ENCODE assay signal across 7 mouse cellular contexts in the genomic region with DNA sequence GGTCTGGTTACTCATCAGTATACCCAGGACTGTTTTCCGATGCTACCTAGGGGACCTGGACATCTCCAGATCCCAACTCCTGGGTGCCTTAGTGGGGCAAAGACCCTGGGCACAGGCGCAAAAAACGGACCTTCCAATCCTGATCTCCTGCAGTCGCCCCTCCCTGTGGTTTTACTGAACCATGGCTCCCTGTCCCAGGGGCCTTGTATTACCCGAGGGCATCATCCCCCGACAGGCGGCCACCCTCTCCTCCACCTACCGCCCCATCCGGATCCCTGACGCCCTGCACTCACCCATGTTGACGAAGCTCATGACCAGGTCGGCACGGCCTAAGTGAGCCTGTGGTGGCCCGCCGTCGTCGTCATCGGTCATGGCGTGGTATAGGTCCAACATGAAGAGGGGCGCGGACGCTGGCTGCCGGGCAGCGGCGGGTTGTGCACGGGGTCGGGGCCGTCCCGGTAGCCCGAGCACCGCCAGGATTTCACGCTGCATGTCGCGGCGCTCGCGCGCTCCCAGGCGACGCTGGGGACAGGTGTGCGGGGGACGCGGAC. TPM values are rescaled to one million over a fixed set of nuclear protein-coding genes. Genes with fewer than 3 reads are reported as not detected.
DNase-seq lines count a peak whose midpoint lies in the region; ATAC-seq and TF ChIP-seq lines count a peak whose summit lies in the region.

No protein-coding gene starts in this region.

- no peak for DNase-seq in testis, postnatal 14 days (ENCODE audit: low spot score)
- peak; percentile 6 for DNase-seq in forebrain, embryonic 14.5 days (ENCODE audit: low spot score)
- DNase-seq in splenic B cell, adult 2 months (ENCODE audit: low read depth, low spot score) = peak; percentile 34
- no peak for DNase-seq in layer of hippocampus, adult 18-20 months (ENCODE audit: low spot score in 2 of 2)

- H3K27me3 ChIP-seq in testis, adult 2 months (ENCODE audit: control insufficient read depth, insufficient read depth, low read length) = no peaks in the 10 kb centered on the region
- peaks cover 40% of the 10 kb centered on the region for H3K27me3 ChIP-seq in forebrain, embryonic 14.5 days (replicated peaks; ENCODE audit: control insufficient read depth, insufficient read depth, low read length)
- peaks cover 59% of the 10 kb centered on the region for H3K27me3 ChIP-seq in liver, embryonic 12.5 days (replicated peaks)
- H3K27me3 ChIP-seq in splenic B cell, adult 2 months (ENCODE audit: control insufficient read depth, insufficient read depth, low read length, poor library complexity, severe bottlenecking) = no peaks in the 10 kb centered on the region

- no peak for TF ChIP-seq CTCF in testis, adult 2 months (IDR thresholded peaks at IDR 0.05; ENCODE audit: control insufficient read depth, insufficient read depth, insufficient replicate concordance, low read depth, low read length)

- H3K9me3 ChIP-seq in forebrain, embryonic 14.5 days (replicated peaks; ENCODE audit: control insufficient read depth, low read length) = no peaks in the 10 kb centered on the region
- H3K9me3 ChIP-seq in liver, embryonic 12.5 days (replicated peaks) = no peaks in the 10 kb centered on the region

- H3K9ac ChIP-seq in forebrain, embryonic 14.5 days (ENCODE audit: low read length) = peak overlapping the region; percentile 43
- H3K9ac ChIP-seq in liver, embryonic 12.5 days = peak overlapping the region; percentile 54; the same call in 1 of the 2 replicates

- H3K4me1 ChIP-seq in testis, adult 2 months (ENCODE audit: control insufficient read depth, insufficient read depth, low read length) = peaks cover 12% of the 10 kb centered on the region
- peaks cover 11% of the 10 kb centered on the region for H3K4me1 ChIP-seq in forebrain, embryonic 14.5 days (ENCODE audit: control insufficient read depth, insufficient read depth, low read length)
- H3K4me1 ChIP-seq in liver, embryonic 12.5 days = peaks cover 19% of the 10 kb centered on the region

- WGBS in forebrain, embryonic 14.5 days = 3% methylated on average over 38 of the region's 43 CpGs
- WGBS in liver, embryonic 12.5 days (ENCODE audit: insufficient replicate concordance) = 3% methylated on average over 43 of the region's 43 CpGs

- H3K27ac ChIP-seq in testis, adult 2 months (ENCODE audit: control insufficient read depth, insufficient read depth, low read depth, low read length) = no peak overlapping the region
- no peak overlapping the region for H3K27ac ChIP-seq in forebrain, embryonic 14.5 days (ENCODE audit: low read depth, low read length)
- H3K27ac ChIP-seq in liver, embryonic 12.5 days = no peak overlapping the region

- H3K4me2 ChIP-seq in forebrain, embryonic 14.5 days (ENCODE audit: low read length) = peak overlapping the region; percentile 82
- peak overlapping the region; percentile 87 for H3K4me2 ChIP-seq in liver, embryonic 12.5 days

- no peak for TF ChIP-seq POLR2A in testis, adult 2 months (IDR thresholded peaks at IDR 0.05; ENCODE audit: control insufficient read depth, low read depth, low read length)

- no peaks in the 10 kb centered on the region for H3K36me3 ChIP-seq in testis, adult 2 months (ENCODE audit: control insufficient read depth, insufficient read depth, low read length)
- peaks cover 3% of the 10 kb centered on the region; the same call in 1 of the 2 replicates for H3K36me3 ChIP-seq in forebrain, embryonic 14.5 days (ENCODE audit: control insufficient read depth, insufficient read depth, low read length)
- no peaks in the 10 kb centered on the region for H3K36me3 ChIP-seq in liver, embryonic 12.5 days
- H3K36me3 ChIP-seq in splenic B cell, adult 2 months (ENCODE audit: control insufficient read depth, insufficient read depth, low read length, poor library complexity, severe bottlenecking) = no peaks in the 10 kb centered on the region

- peak overlapping the region; percentile 73 for H3K4me3 ChIP-seq in testis, adult 2 months (ENCODE audit: control insufficient read depth, low read depth, low read length)
- H3K4me3 ChIP-seq in forebrain, embryonic 14.5 days (ENCODE audit: low read depth, low read length) = peak overlapping the region; percentile 43
- peak overlapping the region; percentile 60 for H3K4me3 ChIP-seq in liver, embryonic 12.5 days

- ATAC-seq in forebrain, embryonic 14.5 days = peak; percentile 35
- peak; percentile 11; the same call in 1 of the 2 replicates for ATAC-seq in liver, embryonic 12.5 days
- ATAC-seq in cerebellum, adult (ENCODE audit: insufficient number of reproducible peaks, low FRiP score, low TSS enrichment) = no peak

RNA-seq across cellular contexts. Expression of a gene that starts 0.9 kb away (rescaled TPM):
- 3.7 and 4.2 TPM in 2 replicates for polyA plus RNA-seq in testis, adult 2 months (2012; rRNA removed)
- polyA plus RNA-seq in forebrain, embryonic 14.5 days (2014; fragmentation: Nextera tagmentation; extraction: Ambion mirVana) = 0.09 TPM in 1 of 2 replicates, not detected in the other
- 0.31 and 0.46 TPM in 2 replicates for polyA plus RNA-seq in liver, embryonic 12.5 days (2016; fragmentation: Nextera tagmentation; extraction: Ambion mirVana)
- not detected for total RNA-seq in layer of hippocampus, adult 18-20 months (2021)

RNA-seq across cellular contexts. Expression of a gene that starts 18.7 kb away (rescaled TPM):
- polyA plus RNA-seq in testis, adult 2 months (2012; rRNA removed) = 213 and 260 TPM in 2 replicates
- not detected in 2 replicates for polyA plus RNA-seq in forebrain, embryonic 14.5 days (2014; fragmentation: Nextera tagmentation; extraction: Ambion mirVana)
- polyA plus RNA-seq in liver, embryonic 12.5 days (2016; fragmentation: Nextera tagmentation; extraction: Ambion mirVana) = 0.19 TPM in 1 of 2 replicates, not detected in the other
- total RNA-seq in layer of hippocampus, adult 18-20 months (2021) = not detected

Comparison
In these comparisons a context has a peak if more than half of its experiments do, and no peak if none do; other contexts are left out.
1. DNase-seq: peak in forebrain, embryonic 14.5 days (single experiment) and splenic B cell, adult 2 months (single experiment); none in testis, postnatal 14 days (single experiment) and layer of hippocampus, adult 18-20 months (0 of 2).
2. RNA of a gene that starts 18.7 kb away (polyA plus RNA-seq): 213 to 260 TPM in testis, adult 2 months; 0.19 TPM in liver, embryonic 12.5 days and not detected in forebrain, embryonic 14.5 days; every median in the first group is over 100 times any median in the second.
3. Peak in every context shown above with its lines, with median percentiles within 50 percentile points of each other: H3K4me3 ChIP-seq.